In the genomic region with DNA sequence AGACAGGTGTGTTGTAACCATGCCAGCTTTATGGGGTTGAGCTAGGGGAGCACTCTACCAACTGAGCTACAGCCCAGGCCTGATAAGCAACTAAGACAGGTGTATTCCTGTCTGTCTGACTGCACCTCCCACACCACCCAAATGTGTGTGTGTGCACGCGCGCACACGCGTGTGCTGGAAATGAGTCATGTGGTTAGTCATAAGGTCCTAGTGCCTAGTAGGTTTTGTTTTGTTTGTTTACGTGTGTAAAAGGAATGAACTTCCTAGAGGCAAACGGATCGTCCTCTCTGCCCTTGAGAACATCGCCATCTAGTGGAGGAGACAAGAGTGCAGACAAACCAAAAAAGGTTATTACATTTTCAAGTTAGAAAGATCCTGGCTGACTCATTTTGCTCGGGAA, we compare ENCODE assay signal across 8 mouse cellular contexts. TPM values are rescaled to one million over a fixed set of nuclear protein-coding genes. Genes with fewer than 3 reads are reported as not detected.
DNase-seq lines count a peak whose midpoint lies in the region; ATAC-seq and TF ChIP-seq lines count a peak whose summit lies in the region.

No protein-coding gene starts in this region.

- no peaks in the 10 kb centered on the region for H3K79me2 ChIP-seq in myocyte (ENCODE audit: control insufficient read depth, insufficient read depth)

- H3K27ac ChIP-seq in embryonic facial prominence, embryonic 15.5 days (replicated peaks), result no peak overlapping the region
- no peak overlapping the region for H3K27ac ChIP-seq in hindbrain, embryonic 15.5 days (replicated peaks)
- H3K27ac ChIP-seq in liver, embryonic 12.5 days, result no peak overlapping the region

- H3K4me2 ChIP-seq in embryonic facial prominence, embryonic 15.5 days (replicated peaks), result peak overlapping the region; percentile 37
- peak overlapping the region; percentile 43 for H3K4me2 ChIP-seq in hindbrain, embryonic 15.5 days
- peak overlapping the region; percentile 35 for H3K4me2 ChIP-seq in liver, embryonic 12.5 days
- H3K4me2 ChIP-seq in myocyte (ENCODE audit: low read depth), result peak overlapping the region; percentile 40

- no peaks in the 10 kb centered on the region; the same call in 1 of the 2 replicates for H3K27me3 ChIP-seq in embryonic facial prominence, embryonic 15.5 days
- no peaks in the 10 kb centered on the region for H3K27me3 ChIP-seq in hindbrain, embryonic 15.5 days
- H3K27me3 ChIP-seq in liver, embryonic 12.5 days (replicated peaks), result 0 out of 2 replicates have a peak, but pooled peaks cover 3% of the 10 kb centered on the region
- H3K27me3 ChIP-seq in myocyte (ENCODE audit: control insufficient read depth, insufficient read depth, insufficient read length), result no peaks in the 10 kb centered on the region

- WGBS in embryonic facial prominence, embryonic 15.5 days, result 8% methylated on average over 10 of the region's 10 CpGs
- 12% methylated on average over 10 of the region's 10 CpGs for WGBS in hindbrain, embryonic 15.5 days
- 11% methylated on average over 10 of the region's 10 CpGs for WGBS in liver, embryonic 12.5 days (ENCODE audit: insufficient replicate concordance)

- H3K36me3 ChIP-seq in embryonic facial prominence, embryonic 15.5 days, result no peaks in the 10 kb centered on the region
- no peaks in the 10 kb centered on the region for H3K36me3 ChIP-seq in hindbrain, embryonic 15.5 days
- H3K36me3 ChIP-seq in liver, embryonic 12.5 days, result no peaks in the 10 kb centered on the region
- no peaks in the 10 kb centered on the region for H3K36me3 ChIP-seq in myocyte (ENCODE audit: control insufficient read depth, insufficient read depth)

- no peaks in the 10 kb centered on the region for H3K9me3 ChIP-seq in embryonic facial prominence, embryonic 15.5 days (replicated peaks)
- H3K9me3 ChIP-seq in hindbrain, embryonic 15.5 days, result no peaks in the 10 kb centered on the region
- H3K9me3 ChIP-seq in liver, embryonic 12.5 days (replicated peaks), result no peaks in the 10 kb centered on the region

- no peak overlapping the region for H3K9ac ChIP-seq in embryonic facial prominence, embryonic 15.5 days
- no peak overlapping the region for H3K9ac ChIP-seq in hindbrain, embryonic 15.5 days
- no peak overlapping the region for H3K9ac ChIP-seq in liver, embryonic 12.5 days

- H3K4me3 ChIP-seq in embryonic facial prominence, embryonic 15.5 days (replicated peaks), result no peak overlapping the region
- no peak overlapping the region for H3K4me3 ChIP-seq in hindbrain, embryonic 15.5 days
- no peak overlapping the region for H3K4me3 ChIP-seq in liver, embryonic 12.5 days
- no peak overlapping the region for H3K4me3 ChIP-seq in myocyte

- H3K4me1 ChIP-seq in embryonic facial prominence, embryonic 15.5 days, result 0 out of 2 replicates have a peak, but pooled peaks cover 3% of the 10 kb centered on the region
- 0 out of 2 replicates have a peak, but pooled peaks cover 3% of the 10 kb centered on the region for H3K4me1 ChIP-seq in hindbrain, embryonic 15.5 days (replicated peaks)
- H3K4me1 ChIP-seq in liver, embryonic 12.5 days, result no peaks in the 10 kb centered on the region

- ATAC-seq in embryonic facial prominence, embryonic 15.5 days (ENCODE audit: insufficient number of reproducible peaks, low FRiP score, low TSS enrichment, low read depth), result no peak
- no peak; the same call in 1 of the 2 replicates for ATAC-seq in hindbrain, embryonic 15.5 days (ENCODE audit: low FRiP score, low read depth)
- ATAC-seq in liver, embryonic 12.5 days, result peak; percentile 47; the same call in 1 of the 2 replicates

- TF ChIP-seq POLR2A in myocyte (IDR thresholded peaks at IDR 0.05; ENCODE audit: insufficient read length, low read depth), result no peak

- no peak overlapping the region for H3ac ChIP-seq in myocyte (ENCODE audit: control insufficient read depth, insufficient read length)

- DNase-seq in layer of hippocampus, adult 11-12 months (ENCODE audit: low spot score), result peak; percentile 48
- no peak for DNase-seq in layer of hippocampus, adult 9-11 months
- DNase-seq in NIH3T3 (ENCODE audit: low read depth), result peak; percentile 88
- no peak for DNase-seq in gastrocnemius, postnatal 25 days

TF ChIP-seq in myocyte, 11 proteins besides CTCF, POLR2A, EP300 and RAD21:
- TF ChIP-seq USF1 (IDR thresholded peaks at IDR 0.05; ENCODE audit: low read depth) (no peak), MYOD1 (IDR thresholded peaks at IDR 0.05; ENCODE audit: control insufficient read depth in 1 of 3, insufficient read length in 2 of 3, low read depth in 2 of 3) (peak in 2 of 3 experiments; percentile 34 to 53), TCF12 (IDR thresholded peaks at IDR 0.05; ENCODE audit: insufficient read depth, poor library complexity, severe bottlenecking) (no peak), MYOG (IDR thresholded peaks at IDR 0.05; ENCODE audit: control insufficient read depth in 1 of 3, insufficient read depth in 1 of 3, insufficient read length in 2 of 3, low read depth in 2 of 3) (peak in 1 of 3 experiments; percentile 45), CEBPB (IDR thresholded peaks at IDR 0.05; ENCODE audit: insufficient read depth, poor library complexity, severe bottlenecking) (no peak)

RNA-seq across cellular contexts. Expression of gene Rab3gap2, which starts 10.4 kb away (rescaled TPM):
- polyA plus RNA-seq in embryonic facial prominence, embryonic 15.5 days (2015; fragmentation: Nextera tagmentation; extraction: Ambion mirVana), result 22.0 and 22.9 TPM in 2 replicates
- 25.4 and 25.8 TPM in 2 replicates for polyA plus RNA-seq in hindbrain, embryonic 15.5 days (2015; fragmentation: Nextera tagmentation; extraction: Ambion mirVana)
- 18.4 and 19.3 TPM in 2 replicates for polyA plus RNA-seq in liver, embryonic 12.5 days (2016; fragmentation: Nextera tagmentation; extraction: Ambion mirVana)
- polyA plus RNA-seq in myocyte (2012; fragmentation: generic; extraction: Trizol), result 32.2 TPM
- total RNA-seq in gastrocnemius, postnatal 25 days (2021), result 10 to 100 TPM; 15.8 to 16.3 TPM

Comparison
In these comparisons a context has a peak if more than half of its experiments do, and no peak if none do; other contexts are left out.
1. DNase-seq: peak in layer of hippocampus, adult 11-12 months (single experiment) and NIH3T3 (single experiment); none in layer of hippocampus, adult 9-11 months (single experiment) and gastrocnemius, postnatal 25 days (single experiment).
2. Peak in every context shown above with its lines, with median percentiles within 50 percentile points of each other: H3K4me2 ChIP-seq.